Mouse (Mus musculus) layer of hippocampus, adult 2 months (tissue): ENCODE measurements at regions not wholly inside any gene's neighbourhood (a gene's known extent, or its start where the extent isn't known, plus 50 kb on each side); places are given as distances from the start of the nearest gene placed in this dataset.
A peak's percentile ranks its signal among the peaks of the same experiment; 100 is the strongest.

Experiments used
- DNase-seq, 2 experiments: peaks; one replicate each; pipeline ENCODE4 v3.0.0; 2022; ENCODE audit warnings: low spot score in 2 of 2
- H3K27ac ChIP-seq: fragments of 200-600 bp; 2 replicates; pipeline ENCODE4 v1.8.1; 2022
- H3K4me3 ChIP-seq: fragments of 200-600 bp; 2 replicates; pipeline ENCODE4 v1.8.1; 2022; ENCODE audit warnings: mild to moderate bottlenecking
- CTCF ChIP-seq: fragments of 200-600 bp; conservative IDR thresholded peaks from 2 replicates; pipeline ENCODE4 v1.8.1; 2022; ENCODE audit warnings: antibody characterized with exemption, mild to moderate bottlenecking, moderate library complexity

DNA sequence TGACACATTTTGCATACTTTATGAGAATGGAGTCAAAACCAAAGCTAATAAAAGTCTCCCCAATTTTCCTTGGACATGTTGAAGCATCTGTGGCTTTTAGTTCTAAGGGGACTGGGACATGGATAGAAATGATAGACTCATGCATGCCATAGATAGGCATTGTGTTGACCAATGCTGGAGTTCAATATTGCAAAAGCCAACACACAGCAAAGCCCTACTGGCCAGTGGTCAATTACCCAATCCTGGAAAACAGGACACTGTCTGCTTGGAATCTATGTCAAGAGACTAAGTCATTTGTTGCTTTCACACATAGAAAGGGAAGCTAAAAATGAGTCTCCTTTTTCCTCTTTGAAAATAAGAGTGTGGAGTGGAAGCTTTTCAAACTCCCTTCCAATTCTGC lies 99.1 kb upstream of the Fam204a start:
- Histone ChIP-seq H3K4me3 (no peak overlapping the region), H3K27ac (peak overlapping the region; percentile 41)
- no peak for TF ChIP-seq CTCF
- no peak for DNase-seq

DNA sequence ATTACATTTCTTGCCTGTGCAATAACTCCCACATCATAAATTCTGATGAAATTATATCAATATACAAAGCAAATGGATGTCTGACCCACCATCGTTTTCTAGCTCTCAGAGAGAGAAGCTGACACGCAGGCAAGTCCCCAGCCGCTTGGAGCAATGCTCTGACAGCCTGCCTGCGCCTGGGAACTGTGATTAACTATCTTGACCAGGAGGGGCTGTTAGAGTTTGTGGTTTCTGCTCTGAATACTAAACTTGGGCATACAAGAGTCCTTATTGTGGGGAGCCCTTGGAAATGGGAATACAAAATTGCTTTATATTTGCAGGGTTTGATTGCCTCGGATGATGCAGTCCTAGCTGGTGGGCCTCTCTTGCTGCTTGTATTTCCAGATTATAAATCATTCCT lies 98.6 kb upstream of the Fam204a start:
- peak; percentile 46 for TF ChIP-seq CTCF
- Histone ChIP-seq H3K4me3 (no peak overlapping the region), H3K27ac (peak overlapping the region; percentile 41)
- DNase-seq, result peak; percentile 8 to 16

DNA sequence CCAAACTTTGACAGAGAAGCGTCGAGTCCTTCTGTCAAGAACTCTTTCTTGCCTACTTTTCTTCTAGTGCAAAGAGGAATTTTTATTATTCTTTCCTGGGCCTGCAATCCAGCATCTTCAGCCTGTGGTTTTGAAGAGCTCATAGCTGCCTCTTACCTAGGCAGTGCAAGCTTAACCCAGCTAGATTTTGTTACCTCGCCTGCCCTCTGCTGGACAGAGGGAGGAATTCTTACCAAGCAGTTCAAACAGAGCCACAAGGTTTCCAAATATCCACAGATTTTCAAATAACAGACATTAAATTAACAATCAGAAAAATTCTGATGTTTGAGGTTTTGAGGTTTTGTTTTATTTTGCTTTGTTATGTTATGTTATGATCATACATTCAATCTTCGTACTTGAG lies 84.1 kb upstream of the Fam204a start:
- no peak overlapping the region for H3K27ac ChIP-seq
- peak; percentile 65 to 88 for DNase-seq
- no peak overlapping the region for H3K4me3 ChIP-seq
- peak; percentile 93 for TF ChIP-seq CTCF

- DNase-seq, result no peak
- no peak for TF ChIP-seq CTCF
- H3K4me3 ChIP-seq, result no peak overlapping the region
- H3K27ac ChIP-seq, result no peak overlapping the region
Observed at GRCm38 (mm10) chr19:60302371-60302770, 75.9 kb upstream of the Fam204a start.

- DNase-seq, result peak in 1 of 2 experiments; percentile 4
- no peak for TF ChIP-seq CTCF
- Histone ChIP-seq H3K4me3 (no peak overlapping the region), H3K27ac (no peak overlapping the region)
Observed at GRCm38 (mm10) chr19:60300891-60301290, 74.4 kb upstream of the Fam204a start.

DNA sequence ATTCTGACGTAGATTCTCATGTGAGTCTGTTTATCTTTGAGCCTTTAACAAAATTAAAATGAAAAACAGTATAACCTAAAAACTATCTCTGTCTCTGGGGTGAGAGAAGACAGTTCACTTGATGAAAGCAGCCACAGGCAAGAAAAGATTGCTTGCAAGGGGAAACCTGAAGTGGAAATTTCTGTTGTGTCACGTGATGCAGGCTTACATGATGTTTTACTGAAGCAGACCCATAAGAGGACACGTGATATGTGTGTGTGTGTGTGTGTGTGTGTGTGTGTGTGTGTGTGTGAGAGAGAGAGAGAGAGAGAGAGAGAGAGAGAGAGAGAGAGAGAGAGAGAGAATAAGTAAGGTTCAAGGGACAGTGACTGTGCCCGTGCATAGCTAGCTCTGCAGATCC lies 63.7 kb upstream of the Fam204a start:
- TF ChIP-seq CTCF, result no peak
- Histone ChIP-seq H3K27ac (no peak overlapping the region), H3K4me3 (no peak overlapping the region)
- DNase-seq, result no peak

DNA sequence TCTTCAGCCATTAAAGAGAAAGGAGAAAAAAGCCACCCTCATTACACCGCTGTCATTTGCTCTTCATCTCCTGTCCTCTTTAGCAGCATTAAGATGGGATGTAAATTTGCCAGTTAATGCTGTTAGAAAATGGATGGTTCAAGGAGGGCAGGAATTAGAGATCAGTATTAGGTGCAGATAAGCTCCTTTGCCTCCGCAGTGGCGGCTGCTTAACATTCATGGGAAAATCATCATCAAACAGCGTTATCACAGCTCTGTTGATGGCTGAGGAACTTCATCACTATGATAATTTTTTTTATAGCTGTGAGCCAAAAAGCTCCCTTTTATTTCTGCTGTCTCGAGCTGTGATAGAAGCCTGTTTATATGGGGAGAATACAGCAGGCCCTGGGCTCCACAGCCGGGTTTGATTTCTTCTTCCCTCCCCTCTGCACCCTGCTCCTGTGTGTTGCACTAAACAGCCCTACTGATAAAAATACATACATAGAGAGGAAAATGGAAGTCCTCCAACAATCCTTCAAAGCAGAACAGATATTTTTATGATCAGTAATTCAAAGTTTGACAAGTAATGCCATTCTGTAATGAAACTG lies 60.4 kb upstream of the Fam204a start:
- Histone ChIP-seq H3K4me3 (no peak overlapping the region), H3K27ac (no peak overlapping the region)
- no peak for TF ChIP-seq CTCF
- no peak for DNase-seq

DNA sequence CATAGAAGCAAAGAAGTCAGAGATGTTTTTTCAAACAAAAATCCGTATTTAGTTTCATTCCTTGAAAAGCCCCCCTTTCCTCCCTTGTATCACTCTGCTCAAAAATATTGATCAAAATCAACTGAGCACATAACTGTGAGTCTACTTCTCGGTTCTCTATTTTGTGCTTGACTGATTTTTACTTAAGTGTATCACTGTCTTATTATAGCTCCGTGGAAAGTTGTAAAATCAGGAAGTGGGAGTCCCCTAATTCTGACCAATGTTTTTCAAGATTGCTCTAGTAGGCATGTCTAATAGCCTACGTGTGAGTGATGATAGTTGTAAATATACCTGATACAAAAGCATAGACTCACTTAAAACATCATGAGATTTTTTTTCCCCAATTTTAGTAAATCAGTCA lies 58.4 kb upstream of the Fam204a start:
- no peak overlapping the region for H3K4me3 ChIP-seq
- TF ChIP-seq CTCF, result no peak
- no peak overlapping the region for H3K27ac ChIP-seq
- DNase-seq, result no peak
